Mouse (Mus musculus): ENCODE measurements around the gene Oxnad1. TPM values are rescaled to one million over a fixed set of nuclear protein-coding genes. Genes with fewer than 3 reads are reported as not detected.

The Oxnad1 gene
- polyA plus RNA-seq, 1 experiment from 2014 or later: 13.7 TPM

DNA sequence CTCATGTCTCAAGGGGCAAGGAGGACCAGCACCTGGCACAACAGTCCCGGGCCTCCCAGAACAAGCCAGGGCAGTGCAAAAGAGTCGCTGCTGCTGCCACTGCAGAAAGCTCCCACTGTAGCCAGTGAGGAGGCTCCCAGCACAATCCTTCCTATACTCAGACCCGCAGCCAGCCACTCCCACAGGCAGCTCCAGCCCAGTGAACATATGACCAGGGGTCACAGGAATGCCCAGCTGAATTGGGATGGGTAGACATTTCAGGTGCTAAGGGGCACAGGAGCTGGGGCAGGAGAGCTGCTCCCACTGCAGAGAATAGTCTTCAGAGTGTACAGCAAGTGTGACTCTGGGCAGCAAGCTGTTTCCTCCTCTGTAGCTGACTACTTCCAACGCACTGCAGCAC, 60.2 kb downstream of the Oxnad1 start:
- peak overlapping the region; percentile 96 for H3K27ac ChIP-seq (replicated peaks)
- WGBS (ENCODE audit: insufficient replicate concordance): 28% methylated on average over 4 of the region's 4 CpGs
- peak overlapping the region; percentile 69 for H3K4me2 ChIP-seq

DNA sequence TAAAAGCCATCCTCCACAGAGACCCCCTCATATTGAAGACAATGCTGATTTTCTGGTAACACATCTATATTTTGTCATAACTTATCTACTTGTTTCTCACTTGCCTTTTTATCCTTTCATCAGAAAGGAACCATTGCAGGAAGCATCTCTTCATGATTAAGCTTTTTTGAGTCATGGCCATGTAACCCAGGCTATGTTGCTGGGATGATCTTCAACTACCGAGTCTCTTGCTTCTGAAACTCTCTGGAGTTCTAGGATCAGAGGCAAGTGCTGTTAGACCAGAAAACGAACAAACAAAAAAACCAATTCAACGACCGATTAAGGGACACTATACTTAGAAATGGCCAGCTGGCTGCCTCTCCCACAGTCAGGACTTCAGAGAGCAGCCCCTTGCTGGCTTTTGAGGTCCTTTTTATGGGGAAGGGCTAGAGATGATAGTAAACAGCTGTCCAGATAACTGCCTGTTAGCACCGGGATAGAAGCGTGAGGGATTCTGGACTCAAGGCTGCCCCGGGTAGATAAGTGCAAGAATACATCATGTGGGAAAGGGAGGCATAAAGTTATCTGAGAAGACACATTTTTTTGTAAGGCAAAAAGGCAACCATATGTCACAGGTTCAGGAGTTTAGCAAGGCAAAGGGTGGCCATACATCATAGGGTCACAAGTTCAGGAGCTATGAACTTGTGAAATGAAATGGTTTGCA, 60.8 kb downstream of the Oxnad1 start:
- Histone ChIP-seq H3K36me3 (replicated peaks) (no peaks in the 10 kb centered on the region), H3K27ac (replicated peaks) (peak overlapping the region; percentile 96), H3K27me3 (no peaks in the 10 kb centered on the region), H3K4me2 (peak overlapping the region; percentile 69), H3K9ac (peak overlapping the region; percentile 63), H3K4me1 (replicated peaks) (peaks cover 26% of the 10 kb centered on the region), H3K4me3 (replicated peaks) (peak overlapping the region; percentile 50), H3K9me3 (replicated peaks) (0 out of 2 replicates have a peak, but pooled peaks cover 3% of the 10 kb centered on the region)
- ATAC-seq (ENCODE audit: insufficient read depth): peak; percentile 97
- 20% methylated on average over 7 of the region's 7 CpGs for WGBS (ENCODE audit: insufficient replicate concordance)

More for the DNA sequence above, 60.2 kb downstream of the Oxnad1 start:
- Histone ChIP-seq H3K27me3 (no peaks in the 10 kb centered on the region), H3K4me1 (replicated peaks) (peaks cover 28% of the 10 kb centered on the region), H3K36me3 (replicated peaks) (no peaks in the 10 kb centered on the region), H3K9ac (peak overlapping the region; percentile 63), H3K4me3 (replicated peaks) (peak overlapping the region; percentile 50), H3K9me3 (replicated peaks) (0 out of 2 replicates have a peak, but pooled peaks cover 3% of the 10 kb centered on the region)
- ATAC-seq (ENCODE audit: insufficient read depth): peak; percentile 23; the same call in 1 of the 2 replicates

DNA sequence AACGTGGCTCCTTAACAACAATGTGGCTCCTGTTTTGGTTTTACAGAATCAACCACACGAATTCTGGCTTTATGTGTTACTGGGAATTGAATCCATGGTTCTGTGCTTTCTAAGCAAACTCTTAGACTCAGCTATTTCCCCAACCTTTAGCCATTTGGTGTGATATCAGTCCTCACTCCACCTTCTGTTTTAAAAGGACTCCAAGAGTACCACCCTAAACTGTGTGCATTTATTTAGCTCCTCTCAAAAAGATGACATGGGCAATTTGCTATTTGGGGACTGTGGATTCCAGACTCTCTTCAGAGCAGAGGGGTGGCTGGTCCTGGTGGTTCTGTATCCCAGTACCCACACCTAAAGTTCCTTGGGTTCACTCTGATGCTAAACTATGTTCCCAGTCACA, 61.4 kb downstream of the Oxnad1 start:
- WGBS (ENCODE audit: insufficient replicate concordance): 27% methylated on average over 2 of the region's 2 CpGs
- peak; percentile 53 for ATAC-seq (ENCODE audit: insufficient read depth)
- H3K4me1 ChIP-seq (replicated peaks): peaks cover 26% of the 10 kb centered on the region
- peak overlapping the region; percentile 69 for H3K4me2 ChIP-seq
- H3K4me3 ChIP-seq (replicated peaks): peak overlapping the region; percentile 50; the same call in 1 of the 2 replicates
- H3K9me3 ChIP-seq (replicated peaks): 0 out of 2 replicates have a peak, but pooled peaks cover 3% of the 10 kb centered on the region
- H3K27ac ChIP-seq (replicated peaks): peak overlapping the region; percentile 96
- peak overlapping the region; percentile 25; the same call in 1 of the 2 replicates for H3K9ac ChIP-seq
- H3K27me3 ChIP-seq: no peaks in the 10 kb centered on the region
- H3K36me3 ChIP-seq (replicated peaks): no peaks in the 10 kb centered on the region

DNA sequence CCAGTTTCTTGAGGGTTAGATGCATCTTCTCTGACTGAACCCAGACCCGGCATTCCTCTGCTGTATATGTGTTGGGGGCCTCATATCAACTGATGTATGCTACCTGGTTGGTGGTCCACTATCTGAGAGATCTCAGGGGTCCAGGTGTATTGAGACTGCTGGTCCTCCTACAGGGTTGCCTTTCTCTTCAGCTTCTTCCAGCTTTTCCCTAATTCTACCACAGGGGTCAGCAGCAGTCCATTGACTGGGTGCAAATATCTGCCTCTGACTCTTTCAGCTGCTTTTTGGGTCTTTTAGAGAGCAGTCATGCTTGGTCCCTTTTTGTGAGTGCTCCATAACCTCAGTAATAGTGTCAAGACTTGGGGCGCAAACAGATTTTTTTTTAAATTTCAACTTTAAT, 65.7 kb downstream of the Oxnad1 start:
- Histone ChIP-seq H3K27me3 (no peaks in the 10 kb centered on the region), H3K4me2 (no peak overlapping the region), H3K36me3 (replicated peaks) (no peaks in the 10 kb centered on the region), H3K27ac (replicated peaks) (no peak overlapping the region), H3K4me3 (replicated peaks) (no peak overlapping the region), H3K4me1 (replicated peaks) (peaks cover 16% of the 10 kb centered on the region), H3K9me3 (replicated peaks) (0 out of 2 replicates have a peak, but pooled peaks cover 3% of the 10 kb centered on the region), H3K9ac (no peak overlapping the region)
- no peak for ATAC-seq (ENCODE audit: insufficient read depth)
- 81% methylated on average over 2 of the region's 2 CpGs for WGBS (ENCODE audit: insufficient replicate concordance)

DNA sequence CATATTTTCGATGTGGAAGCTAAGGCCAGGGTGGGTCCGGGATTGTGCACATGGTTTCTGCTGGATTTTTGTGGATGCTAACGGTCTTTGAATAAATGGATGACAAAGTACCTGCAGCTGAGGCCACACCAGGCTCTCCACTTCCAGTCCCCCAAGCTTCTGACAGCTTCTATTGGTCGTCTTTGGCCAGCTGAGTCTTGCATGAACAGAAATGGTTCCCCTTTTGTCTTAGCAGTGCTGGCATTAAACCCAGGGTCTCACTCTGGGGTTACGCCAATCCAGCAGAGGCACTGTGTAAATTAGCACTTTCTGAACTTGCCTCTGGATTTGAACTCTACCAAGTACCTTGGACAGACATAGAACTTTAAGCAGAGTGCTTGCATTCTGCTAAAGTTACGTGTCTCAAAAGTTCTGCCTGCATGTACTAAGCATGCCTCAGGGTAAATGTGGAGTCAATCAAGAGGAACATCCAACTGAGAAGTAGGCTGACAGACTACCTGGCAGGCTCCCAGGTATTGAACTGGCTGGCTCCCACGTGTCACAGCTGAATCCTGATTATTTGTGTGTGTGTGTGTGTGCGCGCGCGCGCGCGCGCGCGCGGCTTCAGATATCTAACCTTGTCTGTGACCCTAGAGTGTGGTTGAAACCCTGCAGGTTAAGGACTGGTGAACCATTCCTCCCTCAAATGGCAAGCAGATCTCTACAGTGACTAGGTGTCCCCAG, 67.2 kb downstream of the Oxnad1 start:
- H3K9ac ChIP-seq: no peak overlapping the region
- H3K9me3 ChIP-seq (replicated peaks): 0 out of 2 replicates have a peak, but pooled peaks cover under 1% of the 10 kb centered on the region
- H3K27ac ChIP-seq (replicated peaks): no peak overlapping the region
- H3K36me3 ChIP-seq (replicated peaks): no peaks in the 10 kb centered on the region
- no peak overlapping the region for H3K4me2 ChIP-seq
- no peaks in the 10 kb centered on the region for H3K27me3 ChIP-seq
- no peak overlapping the region for H3K4me3 ChIP-seq (replicated peaks)
- ATAC-seq (ENCODE audit: insufficient read depth): no peak
- WGBS (ENCODE audit: insufficient replicate concordance): 87% methylated on average over 18 of the region's 18 CpGs
- H3K4me1 ChIP-seq (replicated peaks): 0 out of 2 replicates have a peak, but pooled peaks cover 2% of the 10 kb centered on the region

Other genes with a start within 250 kb of the Oxnad1 start
- gene Galnt15, start 56.4 kb upstream of the Oxnad1 start, polyA plus RNA-seq (2015; fragmentation: Nextera tagmentation; extraction: Ambion mirVana): not detected in 2 replicates
- gene Dph3, start 355 bp downstream of the Oxnad1 start, polyA plus RNA-seq (2015; fragmentation: Nextera tagmentation; extraction: Ambion mirVana): 58.9 and 66.2 TPM in 2 replicates
- gene Msmb, start 56.6 kb downstream of the Oxnad1 start, polyA plus RNA-seq (2015; fragmentation: Nextera tagmentation; extraction: Ambion mirVana): 0.30 and 0.31 TPM in 2 replicates
- 332 and 365 TPM in 2 replicates for gene Ncoa4, start 74.5 kb downstream of the Oxnad1 start, polyA plus RNA-seq (2015; fragmentation: Nextera tagmentation; extraction: Ambion mirVana)
- 159 and 163 TPM in 2 replicates for gene Timm23, start 116.5 kb downstream of the Oxnad1 start, polyA plus RNA-seq (2015; fragmentation: Nextera tagmentation; extraction: Ambion mirVana)
- gene Parg, start 116.6 kb downstream of the Oxnad1 start, polyA plus RNA-seq (2015; fragmentation: Nextera tagmentation; extraction: Ambion mirVana): 13.0 and 13.1 TPM in 2 replicates
- 0.76 and 0.83 TPM in 2 replicates for gene Ogdhl, start 236.6 kb downstream of the Oxnad1 start, polyA plus RNA-seq (2015; fragmentation: Nextera tagmentation; extraction: Ambion mirVana)